Mouse (Mus musculus) liver, embryonic 14.5 days (tissue): ENCODE data around the gene Ccdc40.

Experiments
- CTCF ChIP-seq: IDR thresholded peaks from 2 replicates; pipeline ENCODE4 v1.5.1; 2016; ENCODE audit warnings: antibody characterized with exemption, low read depth, control low read depth
- EP300 ChIP-seq: IDR thresholded peaks from 2 replicates; pipeline ENCODE4 v1.6.1; 2016; ENCODE audit warnings: antibody characterized with exemption, low read depth

DNA sequence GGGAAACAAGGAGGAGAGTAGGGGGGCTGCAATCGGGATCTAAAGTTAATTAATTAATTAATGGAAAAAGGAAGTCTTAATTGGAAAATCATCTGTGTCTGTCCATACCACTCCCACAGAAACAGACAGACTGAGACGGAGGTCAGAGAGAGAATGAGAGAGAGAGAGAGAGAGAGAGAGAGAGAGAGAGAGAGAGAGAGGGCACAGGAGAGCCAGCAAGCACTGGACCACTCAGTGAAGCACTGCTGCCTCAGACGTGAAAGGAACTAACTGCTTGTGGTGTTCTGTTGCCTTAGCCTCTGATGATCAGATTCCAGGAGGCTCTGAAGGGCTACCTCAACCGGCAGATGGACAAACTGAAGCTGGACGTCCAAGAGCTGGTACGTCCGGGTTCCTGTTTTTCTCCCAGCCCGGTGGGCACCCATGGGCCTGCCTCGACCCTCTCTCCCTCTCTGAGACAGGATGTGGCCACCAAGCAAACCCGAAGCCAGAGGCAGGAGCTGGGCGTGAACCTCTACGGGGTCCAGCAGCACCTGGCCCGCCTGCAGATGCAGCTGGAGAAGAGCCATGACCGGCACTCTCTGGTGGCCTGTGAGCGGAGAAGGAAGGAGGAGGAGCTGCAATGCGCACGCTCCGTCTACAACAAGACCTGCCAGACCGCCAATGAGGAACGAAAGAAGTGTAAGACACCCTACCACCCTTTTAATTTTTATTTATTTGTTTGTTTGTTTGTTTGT, 9.4 kb downstream of the Ccdc40 start:
- TF ChIP-seq CTCF: no peak
- TF ChIP-seq EP300: no peak
